Mouse (Mus musculus) heart, postnatal 0 days (tissue): Measurements from ENCODE around the gene Slc25a42. TPM values are rescaled to one million over a fixed set of nuclear protein-coding genes. Genes with fewer than 3 reads are reported as not detected.

Experiments used
- ATAC-seq: fragments of 200-750 bp; cut with Nextera tagmentation; 2 replicates; pipeline ENCODE4 v1.8.0; 2017; ENCODE audit warnings: low read depth, moderate number of reproducible peaks, moderate library complexity; ENCODE audit not compliant: insufficient read depth
- DNase-seq: peaks from one replicate; pipeline ENCODE4 v3.0.0-alpha.2; 2016; ENCODE audit warnings: low spot score
- H3K27ac ChIP-seq: fragments of 300-500 bp; sonication (generic); 2 replicates; pipeline ENCODE4 v1.5.1; 2014; ENCODE audit warnings: low read depth, mild to moderate bottlenecking
- H3K27me3 ChIP-seq: fragments of 300-500 bp; sonication (generic); 2 replicates; pipeline ENCODE4 v1.6.1; 2014; ENCODE audit warnings: low read length, mixed read lengths; ENCODE audit not compliant: control insufficient read depth, insufficient read depth
- H3K36me3 ChIP-seq: fragments of 300-500 bp; sonication (generic); replicated peaks from 2 replicates; pipeline ENCODE4 v1.6.1; 2014; ENCODE audit warnings: low read length, mixed read lengths; ENCODE audit not compliant: control insufficient read depth, insufficient read depth
- H3K4me1 ChIP-seq: fragments of 300-500 bp; sonication (generic); 2 replicates; pipeline ENCODE4 v1.6.1; 2014; ENCODE audit warnings: antibody characterized with exemption; ENCODE audit not compliant: control insufficient read depth, insufficient read depth
- H3K4me2 ChIP-seq: fragments of 300-500 bp; sonication (generic); 2 replicates; pipeline ENCODE4 v1.6.1; 2014; ENCODE audit warnings: low read depth, mild to moderate bottlenecking, low read length, moderate library complexity
- H3K4me3 ChIP-seq: fragments of 300-500 bp; sonication (generic); 2 replicates; pipeline ENCODE4 v1.5.1; 2014; ENCODE audit warnings: low read depth, low read length
- H3K9ac ChIP-seq: fragments of 300-500 bp; sonication (generic); replicated peaks from 2 replicates; pipeline ENCODE4 v1.6.1; 2014; ENCODE audit warnings: low read depth, low read length, mixed read lengths
- H3K9me3 ChIP-seq: fragments of 300-500 bp; sonication (generic); replicated peaks from 2 replicates; pipeline ENCODE4 v1.6.1; 2016; ENCODE audit warnings: low read length; ENCODE audit not compliant: control insufficient read depth
- CTCF ChIP-seq: IDR thresholded peaks from 2 replicates; pipeline ENCODE4 v1.5.1; 2016; ENCODE audit warnings: antibody characterized with exemption, control low read depth, low read depth
- EP300 ChIP-seq: IDR thresholded peaks from 2 replicates; pipeline ENCODE4 v1.6.1; 2016; ENCODE audit warnings: antibody characterized with exemption, low read depth
- WGBS: fragments of 180-500 bp; shearing (Covaris S2); extraction: QIAGEN DNeasy Blood & Tissue Kit; methylation state at CpG from one replicate; pipeline ENCODE4 v1.1.7; 2014; 5-methylcytosine and 5-hydroxymethylcytosine counted together
- polyA plus RNA-seq: library from polyadenylated mRNA; unstranded; fragments of >200 nt; fragmentation: Nextera tagmentation; extraction: Ambion mirVana; gene quantifications from 2 replicates; pipeline ENCODE4 v1.2.1, GENCODE M21; 2015
- total RNA-seq: library from RNA; depleted of rRNA; stranded (reverse); fragments of >200 nt; gene quantifications from 2 replicates; pipeline ENCODE4 v1.2.3, GENCODE M21; 2014; ENCODE audit warnings: low replicate concordance

Gene Slc25a42
- total and polyA plus RNA-seq, 2 experiments from 2014 or later = 16.5 to 29.1 TPM

DNA sequence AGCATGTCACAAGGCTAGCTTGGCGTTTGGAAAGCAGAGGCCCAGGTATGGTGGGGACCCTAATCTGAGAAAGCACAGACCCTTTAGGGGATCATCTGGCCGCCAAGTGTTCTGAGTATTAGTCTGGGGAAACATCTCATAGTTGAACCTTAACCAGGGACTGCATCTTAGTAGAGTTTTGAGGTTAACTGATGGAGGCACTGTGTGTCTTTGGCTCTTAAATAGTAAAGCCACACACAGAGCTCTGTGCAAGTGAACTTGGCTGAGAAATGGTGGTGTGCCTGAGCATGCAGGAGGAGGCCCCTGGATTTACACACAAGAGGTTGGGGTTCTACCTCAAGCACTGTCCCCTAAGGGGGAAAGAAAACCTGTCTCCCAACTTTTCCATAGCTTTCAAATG, 33.9 kb downstream of the Slc25a42 start:
- Histone ChIP-seq H3K4me3 (no peak overlapping the region), H3K4me2 (no peak overlapping the region), H3K9me3 (no peaks in the 10 kb centered on the region), H3K36me3 (peaks cover 36% of the 10 kb centered on the region), H3K27me3 (no peaks in the 10 kb centered on the region), H3K4me1 (peaks cover 13% of the 10 kb centered on the region; the same call in 1 of the 2 replicates), H3K9ac (no peak overlapping the region), H3K27ac (no peak overlapping the region)
- 86% methylated on average over 2 of the region's 2 CpGs for WGBS
- TF ChIP-seq EP300 (no peak), CTCF (no peak)
- no peak for ATAC-seq
- no peak for DNase-seq

DNA sequence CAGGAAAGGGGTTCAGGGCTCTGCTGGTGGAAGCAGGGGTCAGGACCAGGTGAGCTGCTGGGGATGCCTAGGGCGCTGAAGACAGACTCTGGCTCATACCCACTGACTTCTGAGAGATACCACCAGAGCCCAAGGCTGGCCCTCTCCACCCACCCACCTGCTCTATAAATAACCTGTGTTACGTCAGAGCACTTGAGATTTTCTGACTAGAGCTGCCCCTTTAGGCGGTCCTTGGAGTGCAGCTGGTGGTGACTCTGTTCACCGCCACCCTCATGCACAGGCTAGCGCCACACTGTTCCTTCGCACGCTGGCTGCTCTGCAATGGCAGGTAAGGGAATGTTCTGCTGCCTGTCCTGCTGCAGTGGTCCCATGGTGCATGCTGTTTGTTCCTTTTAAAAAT, 38.0 kb downstream of the Slc25a42 start:
- Histone ChIP-seq H3K4me3 (peak overlapping the region; percentile 6; the same call in 1 of the 2 replicates), H3K36me3 (peaks cover 12% of the 10 kb centered on the region), H3K4me1 (peaks cover 16% of the 10 kb centered on the region), H3K4me2 (peak overlapping the region; percentile 42), H3K9ac (no peak overlapping the region), H3K27me3 (no peaks in the 10 kb centered on the region), H3K9me3 (no peaks in the 10 kb centered on the region), H3K27ac (peak overlapping the region; percentile 69)
- DNase-seq = peak; percentile 85
- no peak for TF ChIP-seq EP300
- no peak for TF ChIP-seq CTCF
- ATAC-seq = peak; percentile 75
- 48% methylated on average over 7 of the region's 7 CpGs for WGBS

DNA sequence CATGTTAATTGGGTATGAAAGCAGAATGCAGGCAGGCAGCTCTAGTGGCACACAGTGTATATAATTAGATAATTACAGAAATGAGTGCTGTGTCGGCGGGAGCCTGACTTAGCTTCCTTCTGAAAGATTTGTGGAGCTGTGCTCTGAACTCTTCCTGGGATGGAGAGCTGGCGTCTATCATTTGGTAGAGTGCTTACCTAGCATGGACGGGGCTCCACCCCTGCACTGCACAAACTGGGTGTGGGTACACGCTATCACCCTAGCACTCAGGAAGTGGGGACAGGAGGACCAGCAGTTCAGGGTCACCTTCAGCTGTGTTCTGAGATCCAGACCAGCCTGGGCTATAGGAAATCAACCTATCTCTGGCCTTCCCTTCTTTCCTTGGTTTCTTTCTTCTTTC, 38.8 kb downstream of the Slc25a42 start:
- 0 out of 2 replicates have a peak overlapping the region, but pooled peaks have one; percentile 73 for H3K4me2 ChIP-seq

DNA sequence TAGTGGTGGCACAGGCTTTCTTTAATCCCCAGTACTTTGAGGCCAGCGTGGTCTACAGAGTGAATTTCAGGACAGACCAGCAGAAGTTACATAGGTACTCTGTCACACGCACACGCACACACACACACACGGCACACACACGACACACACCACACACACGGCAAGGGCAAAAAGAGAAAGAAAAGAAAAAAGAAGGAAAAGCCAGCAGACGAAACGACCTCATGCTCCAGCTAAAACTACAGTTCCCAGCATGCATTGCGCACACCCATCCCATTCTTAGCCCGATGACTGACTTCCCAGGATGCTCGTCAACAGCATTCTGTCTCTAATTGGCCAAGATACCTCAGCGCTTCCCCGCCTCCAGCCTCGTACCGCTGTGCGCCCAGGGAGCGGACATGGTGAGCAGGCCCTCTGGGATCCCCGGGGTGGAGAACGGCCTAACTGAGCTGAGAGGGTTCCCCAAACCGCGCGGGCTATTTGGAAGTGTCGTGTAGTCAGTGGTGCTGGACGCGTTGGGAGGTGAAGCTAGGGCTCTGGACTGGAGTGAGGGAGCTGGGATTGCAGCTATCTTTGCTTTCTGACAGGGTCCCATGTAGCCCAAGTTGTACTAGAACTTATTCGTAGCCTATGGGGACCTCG, 39.9 kb downstream of the Slc25a42 start, which contains the start of gene Tmem161a:
Gene Tmem161a (plus strand): TSS at position 314 of the 639 bp plus-strand sequence.
- Histone ChIP-seq H3K36me3 (peaks cover 2% of the 10 kb centered on the region), H3K4me2 (peak within 1 kb of the TSS; percentile 73), H3K4me3 (peak within 1 kb of the TSS; percentile 76), H3K27me3 (no peaks in the 10 kb centered on the region), H3K9me3 (no peaks in the 10 kb centered on the region), H3K4me1 (peaks cover 16% of the 10 kb centered on the region), H3K27ac (peak within 1 kb of the TSS; percentile 81), H3K9ac (peak within 1 kb of the TSS; percentile 72)
- no peak for TF ChIP-seq EP300
- no peak for TF ChIP-seq CTCF
- DNase-seq = peak; percentile 97
- peak; percentile 96 for ATAC-seq
- WGBS = 2% methylated on average over 27 of the region's 27 CpGs

More for the DNA sequence above, 38.8 kb downstream of the Slc25a42 start:
- Histone ChIP-seq H3K9ac (no peak overlapping the region), H3K9me3 (no peaks in the 10 kb centered on the region), H3K27me3 (no peaks in the 10 kb centered on the region), H3K27ac (peak overlapping the region; percentile 35; the same call in 1 of the 2 replicates), H3K36me3 (peaks cover 7% of the 10 kb centered on the region), H3K4me1 (peaks cover 16% of the 10 kb centered on the region), H3K4me3 (no peak overlapping the region)
- TF ChIP-seq EP300 (no peak), CTCF (no peak)
- WGBS = 63% methylated on average over 5 of the region's 5 CpGs
- ATAC-seq = no peak
- peak; percentile 35 for DNase-seq

DNA sequence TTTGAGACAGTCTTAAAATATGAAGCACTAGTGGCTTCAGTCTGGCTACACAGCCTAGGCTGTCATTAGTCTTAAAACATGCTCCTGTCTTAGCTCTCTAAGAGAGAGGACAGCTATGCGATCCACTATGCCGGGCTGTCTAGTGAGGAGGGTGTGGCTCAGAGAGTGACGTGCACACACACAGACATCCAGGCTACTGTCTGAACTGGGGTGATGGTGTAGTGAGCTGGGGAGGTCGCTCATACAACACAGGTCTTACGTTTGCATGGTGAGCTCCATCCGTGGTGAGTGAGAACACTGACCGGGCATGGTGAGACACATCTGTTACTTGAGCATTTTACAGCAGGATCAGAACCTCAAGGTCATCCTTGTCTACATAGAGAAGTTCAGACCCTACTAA, 40.9 kb downstream of the Slc25a42 start:
- peaks cover 16% of the 10 kb centered on the region for H3K4me1 ChIP-seq
- no peak overlapping the region for H3K4me3 ChIP-seq
- WGBS = 85% methylated on average over 7 of the region's 7 CpGs

DNA sequence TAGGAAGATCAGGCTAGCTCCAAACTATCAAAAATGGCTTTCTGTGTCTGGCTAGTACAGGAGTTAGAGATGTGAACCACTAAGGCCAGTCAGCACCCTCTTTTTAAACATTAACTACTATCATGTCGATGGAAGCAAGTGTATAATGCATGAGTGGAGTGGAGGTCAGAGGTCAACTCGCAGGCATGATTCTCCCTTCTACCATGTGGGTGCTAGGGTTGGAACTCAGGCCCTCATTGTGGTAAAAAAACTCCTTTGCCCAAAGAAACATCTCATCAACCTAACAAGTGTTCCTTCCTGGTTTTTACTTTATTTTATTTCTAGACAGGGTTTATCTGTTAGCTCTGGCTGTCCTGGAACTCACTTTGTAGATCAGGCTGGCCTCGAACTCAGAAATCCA, 41.4 kb downstream of the Slc25a42 start:
- Histone ChIP-seq H3K27ac (no peak overlapping the region), H3K27me3 (peaks cover 5% of the 10 kb centered on the region; the same call in 1 of the 2 replicates), H3K4me1 (peaks cover 16% of the 10 kb centered on the region), H3K9me3 (no peaks in the 10 kb centered on the region), H3K4me2 (no peak overlapping the region), H3K9ac (no peak overlapping the region), H3K4me3 (no peak overlapping the region), H3K36me3 (no peaks in the 10 kb centered on the region)
- TF ChIP-seq EP300 (no peak), CTCF (no peak)
- ATAC-seq (no peak), DNase-seq (no peak)
- WGBS = 78% methylated on average over 3 of the region's 3 CpGs

More for the DNA sequence above, 40.9 kb downstream of the Slc25a42 start:
- Histone ChIP-seq H3K36me3 (no peaks in the 10 kb centered on the region), H3K27ac (no peak overlapping the region), H3K9me3 (no peaks in the 10 kb centered on the region), H3K4me2 (no peak overlapping the region), H3K27me3 (0 out of 2 replicates have a peak, but pooled peaks cover under 1% of the 10 kb centered on the region), H3K9ac (no peak overlapping the region)
- ATAC-seq (no peak), DNase-seq (no peak)
- no peak for TF ChIP-seq CTCF
- TF ChIP-seq EP300 = no peak
